Mouse (Mus musculus): ENCODE measurements at regions not wholly inside any gene's neighbourhood (a gene's known extent, or its start where the extent isn't known, plus 50 kb on each side); places are given as distances from the start of the nearest gene placed in this dataset.

- WGBS, result 75% methylated on average over 8 of the region's 8 CpGs
- Histone ChIP-seq H3K4me1 (ENCODE audit: control insufficient read depth, insufficient read depth, low read length) (no peaks in the 10 kb centered on the region), H3K4me3 (replicated peaks; ENCODE audit: extremely low read depth, low read depth, low read length) (no peak overlapping the region)
- DNase-seq, result no peak
- TF ChIP-seq POLR2A (IDR thresholded peaks at IDR 0.05; ENCODE audit: borderline replicate concordance, extremely low read depth, low read depth, low read length) (no peak), CTCF (IDR thresholded peaks at IDR 0.05; ENCODE audit: insufficient read depth, low read length) (no peak)
Observed at GRCm38 (mm10) chr4:54353657-54354390, 528.0 kb downstream of the Tmem38b start.

- WGBS, result 72% methylated on average over 4 of the region's 4 CpGs
- H3K4me1 ChIP-seq (ENCODE audit: control insufficient read depth, insufficient read depth, low read length), result no peaks in the 10 kb centered on the region
- no peak overlapping the region for H3K4me3 ChIP-seq (replicated peaks; ENCODE audit: extremely low read depth, low read depth, low read length)
- TF ChIP-seq POLR2A (IDR thresholded peaks at IDR 0.05; ENCODE audit: borderline replicate concordance, extremely low read depth, low read depth, low read length) (no peak), CTCF (IDR thresholded peaks at IDR 0.05; ENCODE audit: insufficient read depth, low read length) (no peak)
- no peak for DNase-seq
Observed at GRCm38 (mm10) chr4:54354391-54354726, 528.5 kb downstream of the Tmem38b start.

- Histone ChIP-seq H3K4me3 (replicated peaks; ENCODE audit: extremely low read depth, low read depth, low read length) (no peak overlapping the region), H3K4me1 (ENCODE audit: control insufficient read depth, insufficient read depth, low read length) (no peaks in the 10 kb centered on the region)
- no peak for DNase-seq
- 52% methylated on average over 7 of the region's 7 CpGs for WGBS
- TF ChIP-seq CTCF (IDR thresholded peaks at IDR 0.05; ENCODE audit: insufficient read depth, low read length), result no peak
- no peak for TF ChIP-seq POLR2A (IDR thresholded peaks at IDR 0.05; ENCODE audit: borderline replicate concordance, extremely low read depth, low read depth, low read length)
Observed at GRCm38 (mm10) chr4:54355381-54356040, 529.7 kb downstream of the Tmem38b start.

- no peak overlapping the region for H3K4me3 ChIP-seq (replicated peaks; ENCODE audit: extremely low read depth, low read depth, low read length)
- TF ChIP-seq POLR2A (IDR thresholded peaks at IDR 0.05; ENCODE audit: borderline replicate concordance, extremely low read depth, low read depth, low read length), result no peak
- no peak for TF ChIP-seq CTCF (IDR thresholded peaks at IDR 0.05; ENCODE audit: insufficient read depth, low read length)
- 64% methylated on average over 2 of the region's 2 CpGs for WGBS
- H3K4me1 ChIP-seq (ENCODE audit: control insufficient read depth, insufficient read depth, low read length), result no peaks in the 10 kb centered on the region
- DNase-seq, result no peak
Observed at GRCm38 (mm10) chr4:54356041-54356427, 530.2 kb downstream of the Tmem38b start.

GRCm38 (mm10) chr4:54370909-54371308, 545.1 kb downstream of the Tmem38b start:
- TF ChIP-seq POLR2A (IDR thresholded peaks at IDR 0.05; ENCODE audit: borderline replicate concordance, extremely low read depth, low read depth, low read length) (no peak), CTCF (IDR thresholded peaks at IDR 0.05; ENCODE audit: insufficient read depth, low read length) (no peak)
- 40% methylated on average over 3 of the region's 3 CpGs for WGBS
- H3K4me3 ChIP-seq (replicated peaks; ENCODE audit: extremely low read depth, low read depth, low read length), result no peak overlapping the region
- DNase-seq, result no peak
- H3K4me1 ChIP-seq (ENCODE audit: control insufficient read depth, insufficient read depth, low read length), result no peaks in the 10 kb centered on the region

- Histone ChIP-seq H3K4me3 (replicated peaks; ENCODE audit: extremely low read depth, low read depth, low read length) (no peak overlapping the region), H3K4me1 (ENCODE audit: control insufficient read depth, insufficient read depth, low read length) (no peaks in the 10 kb centered on the region)
- TF ChIP-seq CTCF (IDR thresholded peaks at IDR 0.05; ENCODE audit: insufficient read depth, low read length) (no peak), POLR2A (IDR thresholded peaks at IDR 0.05; ENCODE audit: borderline replicate concordance, extremely low read depth, low read depth, low read length) (no peak)
- 47% methylated on average over 7 of the region's 7 CpGs for WGBS
- DNase-seq, result no peak
Observed at GRCm38 (mm10) chr4:54371418-54371957, 545.6 kb downstream of the Tmem38b start.

GRCm38 (mm10) chr4:54373606-54374005, 547.8 kb downstream of the Tmem38b start:
- WGBS, result 43% methylated on average over 2 of the region's 2 CpGs
- TF ChIP-seq POLR2A (IDR thresholded peaks at IDR 0.05; ENCODE audit: borderline replicate concordance, extremely low read depth, low read depth, low read length) (no peak), CTCF (IDR thresholded peaks at IDR 0.05; ENCODE audit: insufficient read depth, low read length) (no peak)

GRCm38 (mm10) chr4:54374457-54374856, 548.6 kb downstream of the Tmem38b start:
- TF ChIP-seq CTCF (IDR thresholded peaks at IDR 0.05; ENCODE audit: insufficient read depth, low read length) (no peak), POLR2A (IDR thresholded peaks at IDR 0.05; ENCODE audit: borderline replicate concordance, extremely low read depth, low read depth, low read length) (no peak)
- DNase-seq, result no peak
- no peak overlapping the region for H3K4me3 ChIP-seq (replicated peaks; ENCODE audit: extremely low read depth, low read depth, low read length)
- 46% methylated on average over 5 of the region's 5 CpGs for WGBS
- no peaks in the 10 kb centered on the region for H3K4me1 ChIP-seq (ENCODE audit: control insufficient read depth, insufficient read depth, low read length)

More at GRCm38 (mm10) chr4:54373606-54374005, 547.8 kb downstream of the Tmem38b start:
- Histone ChIP-seq H3K4me3 (replicated peaks; ENCODE audit: extremely low read depth, low read depth, low read length) (no peak overlapping the region), H3K4me1 (ENCODE audit: control insufficient read depth, insufficient read depth, low read length) (no peaks in the 10 kb centered on the region)
- no peak for DNase-seq

- no peaks in the 10 kb centered on the region for H3K4me1 ChIP-seq (ENCODE audit: control insufficient read depth, insufficient read depth, low read length)
- TF ChIP-seq POLR2A (IDR thresholded peaks at IDR 0.05; ENCODE audit: borderline replicate concordance, extremely low read depth, low read depth, low read length) (no peak), CTCF (IDR thresholded peaks at IDR 0.05; ENCODE audit: insufficient read depth, low read length) (no peak)
- no peak overlapping the region for H3K4me3 ChIP-seq (replicated peaks; ENCODE audit: extremely low read depth, low read depth, low read length)
- WGBS, result 33% methylated on average over 6 of the region's 6 CpGs
- no peak for DNase-seq
Observed at GRCm38 (mm10) chr4:54387460-54387859, 557.4 kb upstream of the Zfp462 start.
